ENCODE assay signal across 13 mouse cellular contexts in genomic region chr2:151571873-151572700, GRCm38 (mm10). TPM values are rescaled to one million over a fixed set of nuclear protein-coding genes. Genes with fewer than 3 reads are reported as not detected.
DNase-seq lines count a peak whose midpoint lies in the region; ATAC-seq and TF ChIP-seq lines count a peak whose summit lies in the region.
"Had no signal": no experiment of that assay in that cellular context is flagged by ENCODE, and none has a peak within 500 bp of the region (broad histone marks: within the 10 kb centered on the region; RNA-seq: fewer than 3 reads in every experiment).

Sdcbp2 (plus strand) TSS chr2:151572622.

- WGBS in kidney, adult 2 months, result 70% methylated on average over 17 of the region's 17 CpGs
- 74% methylated on average over 17 of the region's 17 CpGs for WGBS in kidney, embryonic 15.5 days
- 67% methylated on average over 17 of the region's 17 CpGs for WGBS in intestine, embryonic 14.5 days
- WGBS in olfactory bulb, adult 2 months, result 79% methylated on average over 17 of the region's 17 CpGs
- 70% methylated on average over 17 of the region's 17 CpGs for WGBS in forebrain, embryonic 16.5 days

- DNase-seq in kidney, adult 2 months, result peak; percentile 18
- DNase-seq in intestine, embryonic 14.5 days (ENCODE audit: low spot score), result peak; percentile 67
- no peak for DNase-seq in retina, postnatal 1 day
- no peak for DNase-seq in right cerebral cortex, adult 2 months (ENCODE audit: low spot score in 2 of 2)
- DNase-seq: left cerebral cortex, postnatal 4 days had no signal

- no peak within 1 kb of the TSS for H3K9ac ChIP-seq in kidney, embryonic 15.5 days
- no peak within 1 kb of the TSS for H3K9ac ChIP-seq in intestine, embryonic 14.5 days (ENCODE audit: low read length)
- H3K9ac ChIP-seq in forebrain, embryonic 16.5 days (replicated peaks; ENCODE audit: low read depth, low read length), result no peak within 1 kb of the TSS
- H3K9ac ChIP-seq: forebrain, embryonic 15.5 days; heart, embryonic 13.5 days had no signal

- no peak within 1 kb of the TSS for H3K27ac ChIP-seq in kidney, adult 2 months (ENCODE audit: insufficient read depth, low read depth, low read length)
- no peak within 1 kb of the TSS for H3K27ac ChIP-seq in kidney, embryonic 15.5 days
- no peak within 1 kb of the TSS for H3K27ac ChIP-seq in intestine, embryonic 14.5 days (ENCODE audit: low read depth)
- peak within 1 kb of the TSS; percentile 43 for H3K27ac ChIP-seq in olfactory bulb, adult 2 months (ENCODE audit: insufficient read depth, low read depth, low read length)
- H3K27ac ChIP-seq in forebrain, embryonic 16.5 days (ENCODE audit: low read length), result no peak within 1 kb of the TSS
- H3K27ac ChIP-seq: forebrain, embryonic 15.5 days; heart, embryonic 13.5 days; hindbrain, postnatal 0 days; macrophage had no signal

- no peaks in the 10 kb centered on the region; the same call in 1 of the 2 replicates for H3K4me1 ChIP-seq in kidney, adult 2 months (ENCODE audit: control insufficient read depth, insufficient read depth, low read length)
- peaks cover 16% of the 10 kb centered on the region for H3K4me1 ChIP-seq in kidney, embryonic 15.5 days
- peaks cover 8% of the 10 kb centered on the region for H3K4me1 ChIP-seq in intestine, embryonic 14.5 days (replicated peaks; ENCODE audit: control insufficient read depth, insufficient read depth, low read length)
- peaks cover 18% of the 10 kb centered on the region; the same call in 1 of the 2 replicates for H3K4me1 ChIP-seq in olfactory bulb, adult 2 months (ENCODE audit: control insufficient read depth, insufficient read depth, low read length)
- peaks cover 14% of the 10 kb centered on the region for H3K4me1 ChIP-seq in forebrain, embryonic 16.5 days (replicated peaks; ENCODE audit: control insufficient read depth, insufficient read depth, low read length)

- H3K4me3 ChIP-seq in kidney, adult 2 months (ENCODE audit: insufficient read depth, low read depth, low read length), result no peak within 1 kb of the TSS
- no peak within 1 kb of the TSS for H3K4me3 ChIP-seq in kidney, embryonic 15.5 days (replicated peaks)
- no peak within 1 kb of the TSS for H3K4me3 ChIP-seq in intestine, embryonic 14.5 days (ENCODE audit: low read depth, low read length)
- H3K4me3 ChIP-seq in olfactory bulb, adult 2 months (ENCODE audit: insufficient read depth, low read depth, low read length), result no peak within 1 kb of the TSS
- no peak within 1 kb of the TSS for H3K4me3 ChIP-seq in forebrain, embryonic 16.5 days (replicated peaks; ENCODE audit: low read length)
- H3K4me3 ChIP-seq: forebrain, embryonic 15.5 days; heart, embryonic 13.5 days had no signal

- H3K9me3 ChIP-seq in kidney, embryonic 15.5 days (replicated peaks), result no peaks in the 10 kb centered on the region
- H3K9me3 ChIP-seq in intestine, embryonic 14.5 days (ENCODE audit: control insufficient read depth, low read length), result no peaks in the 10 kb centered on the region
- no peaks in the 10 kb centered on the region for H3K9me3 ChIP-seq in forebrain, embryonic 16.5 days (ENCODE audit: control insufficient read depth, low read length)
- H3K9me3 ChIP-seq: forebrain, embryonic 15.5 days; heart, embryonic 13.5 days had no signal

- no peaks in the 10 kb centered on the region for H3K27me3 ChIP-seq in kidney, adult 2 months (replicated peaks; ENCODE audit: control insufficient read depth, insufficient read depth, low read length)
- H3K27me3 ChIP-seq in kidney, embryonic 15.5 days, result no peaks in the 10 kb centered on the region
- no peaks in the 10 kb centered on the region for H3K27me3 ChIP-seq in intestine, embryonic 14.5 days (replicated peaks; ENCODE audit: control insufficient read depth, insufficient read depth, low read length)
- no peaks in the 10 kb centered on the region; the same call in 1 of the 2 replicates for H3K27me3 ChIP-seq in forebrain, embryonic 16.5 days (replicated peaks; ENCODE audit: control insufficient read depth, insufficient read depth, low read length)
- H3K27me3 ChIP-seq: forebrain, embryonic 15.5 days had no signal

- H3K4me2 ChIP-seq in kidney, embryonic 15.5 days, result no peak within 1 kb of the TSS
- H3K4me2 ChIP-seq in intestine, embryonic 14.5 days (ENCODE audit: low read length), result no peak within 1 kb of the TSS
- no peak within 1 kb of the TSS for H3K4me2 ChIP-seq in forebrain, embryonic 16.5 days (ENCODE audit: low read length)
- H3K4me2 ChIP-seq: forebrain, embryonic 15.5 days; heart, embryonic 13.5 days had no signal

- no peak for TF ChIP-seq POLR2A in kidney, adult 2 months (IDR thresholded peaks at IDR 0.05; ENCODE audit: low read depth, low read length)
- TF ChIP-seq POLR2A in olfactory bulb, adult 2 months (IDR thresholded peaks at IDR 0.05; ENCODE audit: insufficient read depth, low read depth, low read length), result no peak

- no peak for ATAC-seq in kidney, embryonic 15.5 days (replicated peaks; ENCODE audit: low FRiP score)
- ATAC-seq in CD4-positive, CD25-positive, alpha-beta regulatory T cell, adult 4 months, result peak; percentile 62
- peak; percentile 66 for ATAC-seq in intestine, embryonic 14.5 days (replicated peaks; ENCODE audit: low FRiP score, low TSS enrichment, low read depth)
- ATAC-seq in forebrain, embryonic 16.5 days, result no peak
- ATAC-seq: forebrain, embryonic 15.5 days; hindbrain, postnatal 0 days had no signal

- TF ChIP-seq CTCF in kidney, adult 2 months (conservative IDR thresholded peaks at IDR 0.05; ENCODE audit: insufficient read depth, insufficient read length, low read depth, low read length), result no peak
- TF ChIP-seq CTCF in olfactory bulb, adult 2 months (IDR thresholded peaks at IDR 0.05; ENCODE audit: insufficient read depth, low read depth, low read length), result no peak

- no peaks in the 10 kb centered on the region for H3K36me3 ChIP-seq in kidney, adult 2 months (ENCODE audit: control insufficient read depth, insufficient read depth, low read length)
- no peaks in the 10 kb centered on the region for H3K36me3 ChIP-seq in kidney, embryonic 15.5 days
- no peaks in the 10 kb centered on the region for H3K36me3 ChIP-seq in intestine, embryonic 14.5 days (ENCODE audit: control insufficient read depth, insufficient read depth, low read length)
- no peaks in the 10 kb centered on the region for H3K36me3 ChIP-seq in forebrain, embryonic 16.5 days (ENCODE audit: control insufficient read depth, insufficient read depth)
- H3K36me3 ChIP-seq: forebrain, embryonic 15.5 days; heart, embryonic 13.5 days had no signal

RNA-seq across cellular contexts. Expression of gene Sdcbp2, which starts in this region (rescaled TPM):
- polyA plus RNA-seq in kidney, adult 2 months (2012; rRNA removed), result 1.2 and 1.3 TPM in 2 replicates
- 1.4 and 2.2 TPM in 2 replicates for polyA plus RNA-seq in kidney, embryonic 15.5 days (2015; fragmentation: Nextera tagmentation; extraction: Ambion mirVana)
- 100 to 1,000 TPM in 1 of 2 experiments, 10 to 100 TPM in 1; 99.8 to 108 TPM for polyA plus RNA-seq in CD4-positive, CD25-positive, alpha-beta regulatory T cell, adult 4 months (2017; shearing (Covaris generic))
- polyA plus RNA-seq in intestine, embryonic 14.5 days (2014; fragmentation: Nextera tagmentation; extraction: Ambion mirVana), result 9.5 and 10.3 TPM in 2 replicates
- not detected in 2 replicates for polyA plus RNA-seq in olfactory bulb, adult 2 months (2012; ENCODE audit: insufficient read depth, insufficient read length, low replicate concordance, missing spikeins)
- polyA plus RNA-seq in forebrain, embryonic 16.5 days (2015; fragmentation: Nextera tagmentation; extraction: Ambion mirVana), result 0.89 and 1.0 TPM in 2 replicates
- polyA plus RNA-seq: macrophage had no signal

Comparison
In these comparisons a context has a peak if more than half of its experiments do, and no peak if none do; other contexts are left out.
1. DNase-seq: peak in kidney, adult 2 months (single experiment) and intestine, embryonic 14.5 days (single experiment); none in retina, postnatal 1 day (single experiment) and right cerebral cortex, adult 2 months (0 of 2).
2. ATAC-seq: peak in CD4-positive, CD25-positive, alpha-beta regulatory T cell, adult 4 months (single experiment) and intestine, embryonic 14.5 days (single experiment); none in kidney, embryonic 15.5 days (single experiment) and forebrain, embryonic 16.5 days (single experiment).